Mouse (Mus musculus) kidney, adult 11 months (tissue): ENCODE data around the gene Emp3.
A peak's percentile ranks its signal among the peaks of the same experiment; 100 is the strongest.
"Not testable (repeated sequence)": the region's sequence is repeated elsewhere in the genome, so short reads cannot be mapped to it uniquely, and the experiment has no call there.

Experiments
- DNase-seq: peaks from one replicate; pipeline ENCODE4 v3.0.0; 2022

Emp3 gene

DNA sequence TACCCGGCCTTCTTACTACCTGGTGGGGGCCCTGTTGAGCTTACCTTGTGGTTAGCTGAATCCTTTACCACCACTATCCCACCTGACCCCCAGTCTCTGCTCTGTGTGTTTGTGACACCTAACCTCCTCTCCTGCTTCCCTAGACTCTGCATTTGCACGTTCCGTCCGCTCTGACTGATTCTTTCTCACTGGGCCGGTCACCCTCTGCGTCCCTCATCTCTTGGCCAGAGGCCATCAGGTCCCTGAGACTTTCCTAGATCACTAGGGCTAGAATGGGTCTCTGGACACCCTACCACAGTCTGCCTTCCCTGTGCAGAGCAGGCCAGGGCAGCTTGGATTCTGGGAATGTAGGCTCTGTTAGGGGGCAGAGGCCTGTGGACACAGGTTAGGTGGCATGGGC lies 7.1 kb downstream of the Emp3 start:
- DNase-seq, result no peak

DNA sequence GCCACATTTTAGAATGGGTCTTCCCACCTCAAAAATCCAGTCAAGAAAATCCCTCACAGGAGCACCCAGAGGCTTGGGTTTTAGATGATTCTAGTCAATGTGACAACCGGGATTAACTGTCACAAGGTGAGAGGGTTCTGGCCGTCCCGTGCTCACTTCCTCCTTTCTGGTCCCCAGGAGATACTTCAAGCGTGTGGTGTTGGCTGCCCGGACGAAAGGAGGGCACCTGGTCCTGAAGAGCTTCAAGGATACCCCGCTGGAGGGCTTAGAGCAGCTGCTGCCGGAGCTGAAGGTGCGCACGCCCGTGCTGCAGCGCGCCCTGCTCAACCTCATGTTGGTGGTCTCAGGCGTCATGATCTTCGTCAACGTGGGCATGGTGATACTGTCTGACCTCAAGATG lies 12.1 kb downstream of the Emp3 start:
- no peak for DNase-seq

DNA sequence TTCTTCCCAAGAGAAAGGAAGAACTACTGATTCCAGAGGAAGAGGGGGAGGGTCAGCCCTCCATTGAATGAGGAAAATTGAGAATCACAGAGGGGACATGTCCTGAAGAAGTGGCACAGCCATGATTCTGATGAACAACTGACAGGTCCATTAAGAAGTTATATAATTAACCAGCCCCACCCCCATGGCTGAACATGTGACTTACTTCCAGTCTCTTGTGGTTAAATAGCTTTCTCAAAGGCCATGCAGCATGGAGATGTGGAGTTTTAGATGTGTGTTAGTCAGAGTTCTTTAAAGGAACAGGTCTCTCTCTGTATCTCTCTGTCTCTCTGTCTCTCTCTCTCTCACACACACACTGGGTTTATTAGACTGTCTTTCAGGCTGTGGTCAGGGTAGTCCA lies 12.8 kb downstream of the Emp3 start:
- peak; percentile 28 for DNase-seq

DNA sequence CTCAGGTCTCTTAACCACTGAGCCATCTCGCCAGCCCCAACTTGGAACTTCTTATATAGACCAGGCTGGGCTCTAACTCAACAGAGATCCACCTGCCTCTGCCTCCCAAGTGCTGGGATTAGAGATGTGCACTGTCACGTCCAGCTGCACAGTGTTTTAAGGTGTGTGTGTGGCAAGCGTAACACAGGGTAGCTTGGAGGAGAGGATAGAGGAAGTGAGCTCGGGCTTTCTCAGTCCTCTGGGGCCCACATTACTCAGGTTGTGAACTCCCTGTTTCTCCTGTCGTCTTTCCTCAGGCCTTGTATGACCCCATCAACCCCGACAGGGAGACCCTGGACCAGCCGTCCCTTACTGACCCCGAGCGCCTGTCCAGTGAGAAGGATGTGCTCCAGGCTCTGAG lies 14.6 kb downstream of the Emp3 start:
- DNase-seq, result no peak

DNA sequence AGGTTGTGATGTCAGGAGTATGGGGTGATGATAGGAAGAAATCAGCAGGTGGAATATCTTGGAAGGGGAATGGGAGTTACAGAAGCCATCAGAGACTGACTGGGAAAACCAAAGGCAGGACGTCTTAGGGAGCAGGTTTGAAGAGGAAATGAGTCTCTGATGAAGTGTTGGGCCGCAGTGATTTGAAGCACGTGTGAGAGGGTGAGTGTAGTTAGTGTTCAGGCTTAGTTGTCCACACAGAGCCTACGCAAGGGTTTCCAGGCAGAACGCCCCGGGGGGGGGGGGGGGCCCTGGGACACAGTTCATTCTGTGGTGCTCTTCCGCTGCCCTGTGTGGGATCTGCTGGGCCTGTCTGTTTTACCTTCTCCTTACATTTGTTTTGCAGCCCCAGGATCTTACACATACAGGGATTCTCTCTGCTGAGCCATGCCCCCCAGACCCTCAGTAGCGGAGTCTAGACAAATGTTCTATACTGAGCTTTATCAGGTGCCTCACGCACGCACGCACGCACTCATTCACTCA lies 18.7 kb downstream of the Emp3 start:
- no peak for DNase-seq

DNA sequence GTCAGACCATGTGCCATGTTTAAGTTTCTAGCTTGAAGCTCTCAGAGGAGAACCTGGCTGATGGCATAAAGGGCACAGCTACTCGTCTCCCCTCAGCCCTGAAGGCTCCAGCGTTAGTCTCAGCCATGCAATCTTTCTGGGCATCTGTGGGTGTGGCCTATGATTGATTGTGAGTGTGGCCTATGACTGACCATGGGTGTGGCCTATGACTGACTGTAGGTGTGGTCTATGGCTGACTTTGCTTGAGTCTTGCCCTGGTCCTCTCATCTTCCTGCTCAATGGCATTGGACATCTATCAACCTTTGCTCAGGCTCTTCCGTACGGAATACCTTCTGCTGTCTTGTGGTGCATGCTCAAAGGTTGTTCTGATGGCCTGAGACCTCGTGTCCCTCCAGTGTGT lies 19.6 kb downstream of the Emp3 start:
- peak; percentile 38 for DNase-seq

DNA sequence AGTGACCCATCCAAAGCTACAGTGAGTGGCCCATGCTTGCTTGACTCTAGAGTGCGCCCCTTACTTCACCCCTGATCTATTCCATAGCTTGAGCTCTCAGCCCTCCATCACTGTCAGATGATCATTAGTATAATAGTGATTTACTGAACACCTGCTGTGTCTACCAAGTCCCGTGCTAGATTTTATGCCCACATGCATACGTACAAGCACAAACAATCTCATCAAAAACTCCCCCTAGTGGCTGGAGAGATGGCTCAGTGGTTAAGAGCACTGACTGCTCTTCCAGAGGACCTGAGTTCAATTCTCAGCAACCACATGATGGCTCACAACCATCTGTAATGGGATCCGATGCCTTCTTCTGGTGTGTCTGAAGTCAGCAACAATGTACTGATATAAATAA lies 23.1 kb downstream of the Emp3 start:
- DNase-seq, result not testable (repeated sequence)

DNA sequence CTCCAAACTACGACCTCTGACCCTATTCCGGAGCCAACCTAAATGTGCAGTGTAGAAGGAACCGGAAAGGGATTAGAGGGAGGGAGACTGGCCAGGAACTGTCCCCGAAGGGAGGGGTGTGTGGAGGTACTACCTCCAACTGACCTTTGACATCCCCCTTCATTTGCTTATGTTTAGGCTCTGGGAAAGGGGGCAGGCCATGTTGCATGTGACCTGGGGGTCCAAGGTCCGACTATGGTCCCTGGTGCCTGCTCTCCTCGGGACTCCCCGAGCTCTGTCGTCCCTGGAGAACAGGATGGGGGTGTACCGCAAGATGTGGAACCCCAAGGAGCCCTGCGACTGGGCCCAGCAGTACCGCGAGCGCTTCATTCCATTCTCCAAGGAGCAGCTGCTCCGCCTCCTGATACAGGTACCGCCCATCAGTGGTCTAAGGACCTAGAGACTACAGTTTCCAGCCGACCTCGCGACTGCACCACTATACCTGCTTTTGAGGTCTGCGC lies 23.9 kb downstream of the Emp3 start:
- peak; percentile 92 for DNase-seq

DNA sequence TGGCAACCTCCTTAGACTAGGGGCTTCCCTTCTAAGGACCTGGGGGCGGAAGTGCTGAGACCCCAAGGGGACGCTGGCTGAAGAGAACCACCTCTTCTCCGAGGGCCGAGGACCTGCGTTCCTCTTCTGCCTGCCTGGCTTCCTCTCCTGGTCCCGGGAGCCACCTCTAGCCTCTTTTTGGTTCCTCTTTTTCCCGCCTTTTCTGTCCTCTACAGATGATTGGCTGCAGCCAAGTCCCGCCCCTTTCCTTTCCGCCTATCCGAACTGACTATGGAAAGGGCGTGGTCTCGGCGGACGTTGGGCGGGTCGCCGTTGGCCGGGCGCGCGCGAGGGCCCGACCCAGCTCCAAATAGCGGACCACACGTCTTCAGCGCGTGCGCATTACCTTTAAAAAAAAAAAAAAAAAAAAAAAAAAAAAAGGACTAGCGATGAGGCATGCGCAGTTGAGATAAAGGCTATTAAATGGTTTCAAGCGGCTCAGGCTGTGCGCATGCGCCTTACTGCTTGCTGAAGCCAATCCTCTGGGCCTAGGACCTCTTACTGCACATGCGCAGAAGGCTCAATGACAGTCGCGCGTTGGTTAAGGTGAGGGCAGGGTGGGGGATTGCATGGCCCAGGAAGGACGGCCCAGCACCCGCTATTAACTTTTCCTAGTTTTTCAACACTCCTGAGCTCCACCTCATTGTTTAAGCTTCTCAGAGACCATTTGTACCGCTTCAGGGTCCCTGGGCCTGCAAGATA lies 24.5 kb downstream of the Emp3 start, which contains the start of the genes Syngr4 and Tmem143:
Gene Syngr4, minus strand, starts transcription at position 198 of the 741 bp plus-strand sequence.
Gene Tmem143, plus strand, starts transcription at position 425 of the 741 bp plus-strand sequence.
- peak; percentile 98 for DNase-seq

DNA sequence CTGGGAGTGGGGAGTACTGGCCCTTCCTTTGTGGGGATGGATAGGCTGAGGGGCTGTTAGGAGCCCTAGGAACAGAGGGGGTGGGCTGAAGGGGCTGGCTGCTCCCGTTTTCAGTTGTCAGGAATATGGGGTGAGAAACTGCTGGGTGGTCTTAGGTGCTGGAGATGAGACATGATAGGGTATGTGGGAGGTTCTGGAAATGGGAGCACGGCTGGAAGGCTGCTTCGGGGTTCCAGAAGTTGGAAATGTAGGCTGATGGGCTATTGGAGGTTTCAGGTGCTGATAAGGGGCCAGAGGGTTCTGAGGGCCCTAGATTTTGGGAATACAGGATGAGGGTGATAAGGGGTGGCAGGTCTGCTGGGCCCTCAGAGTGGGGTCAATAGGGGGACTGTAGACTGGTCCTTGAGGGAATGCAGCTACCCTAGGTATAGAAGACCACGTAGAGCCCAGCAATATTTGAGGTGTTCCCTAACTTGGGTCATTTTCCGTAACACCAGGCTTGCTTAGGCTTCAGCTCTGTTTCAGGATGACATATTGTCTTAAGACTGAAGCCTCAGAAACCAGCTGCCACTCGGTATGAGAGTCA lies 25.2 kb downstream of the Emp3 start:
- DNase-seq, result no peak

DNA sequence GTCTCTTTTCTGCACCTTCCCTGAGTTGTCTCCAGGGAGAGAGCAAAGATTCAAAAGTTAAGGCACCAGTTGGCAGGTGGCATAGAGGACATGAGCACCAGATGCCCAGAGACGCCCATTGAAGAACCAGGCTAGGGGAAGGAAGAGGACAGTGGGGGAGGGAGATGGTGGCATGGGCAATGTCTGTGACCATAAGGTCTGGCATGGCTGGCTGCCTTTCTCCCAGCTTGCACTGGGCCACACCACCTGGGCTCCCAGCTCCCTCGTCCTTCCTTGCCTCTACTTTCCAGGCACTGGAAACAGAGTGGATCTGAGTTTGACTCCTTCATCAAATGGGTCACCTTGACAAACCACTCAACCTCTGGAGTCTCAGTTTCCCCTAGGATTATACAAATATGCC lies 28.6 kb downstream of the Emp3 start:
- no peak for DNase-seq

DNA sequence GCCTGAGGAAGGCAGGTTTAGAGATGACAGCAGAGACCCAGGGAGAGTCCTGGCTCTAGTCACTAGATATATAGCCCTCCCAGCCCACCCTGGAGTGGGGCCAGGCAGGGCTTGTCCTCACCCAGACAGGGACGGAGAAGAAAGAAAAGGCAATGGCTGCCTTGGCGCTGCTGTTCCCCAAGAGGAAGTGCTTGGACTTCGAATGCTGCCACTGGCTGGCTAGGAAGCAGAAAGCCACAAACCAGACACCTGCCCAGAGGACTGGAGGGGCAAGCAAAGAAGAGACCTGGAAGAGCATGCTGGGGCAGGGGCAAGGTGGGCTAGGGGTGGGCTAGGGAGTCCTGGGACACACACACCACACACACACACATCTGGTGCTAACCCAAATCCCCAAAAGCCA lies 34.0 kb downstream of the Emp3 start:
- DNase-seq, result no peak

DNA sequence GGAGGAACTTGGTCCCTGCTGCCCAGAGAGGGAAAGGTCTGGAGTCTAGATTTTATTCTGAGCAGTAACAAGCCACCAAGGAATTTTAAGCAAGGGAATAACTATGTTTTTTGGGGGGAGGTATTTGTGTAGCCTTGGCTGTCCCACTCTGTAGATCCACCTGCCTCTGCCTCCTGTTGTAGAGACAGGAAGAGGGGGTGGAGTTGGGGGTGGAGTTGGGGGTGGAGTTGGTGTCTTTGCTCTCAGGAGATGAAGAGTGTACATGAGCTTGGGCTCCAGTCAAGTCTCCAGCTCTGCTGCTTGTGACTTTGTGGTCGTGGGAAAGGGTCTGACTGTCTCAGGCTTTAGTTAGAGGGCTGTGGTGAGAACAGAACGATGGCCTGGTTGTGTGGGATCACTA lies 40.2 kb downstream of the Emp3 start:
- no peak for DNase-seq

DNA sequence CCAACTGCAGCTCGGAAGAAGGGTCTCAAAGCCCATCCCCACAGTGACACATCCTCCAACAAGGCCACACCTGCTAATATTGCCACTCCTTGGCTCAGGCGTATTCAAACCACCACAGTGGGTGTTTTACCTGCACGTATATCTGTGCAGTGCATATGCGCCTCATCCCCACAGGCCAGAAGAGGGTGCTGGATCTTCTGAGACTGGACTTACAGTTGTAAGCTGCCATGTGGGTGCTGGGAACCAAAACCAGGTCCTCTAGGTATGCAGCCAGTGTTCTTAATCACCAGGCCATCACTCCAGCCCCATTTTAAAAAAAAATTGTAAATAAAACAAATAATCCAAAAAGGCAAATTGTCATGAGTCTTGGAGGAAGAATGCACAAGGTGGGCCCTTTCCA lies 40.7 kb downstream of the Emp3 start:
- DNase-seq, result no peak

DNA sequence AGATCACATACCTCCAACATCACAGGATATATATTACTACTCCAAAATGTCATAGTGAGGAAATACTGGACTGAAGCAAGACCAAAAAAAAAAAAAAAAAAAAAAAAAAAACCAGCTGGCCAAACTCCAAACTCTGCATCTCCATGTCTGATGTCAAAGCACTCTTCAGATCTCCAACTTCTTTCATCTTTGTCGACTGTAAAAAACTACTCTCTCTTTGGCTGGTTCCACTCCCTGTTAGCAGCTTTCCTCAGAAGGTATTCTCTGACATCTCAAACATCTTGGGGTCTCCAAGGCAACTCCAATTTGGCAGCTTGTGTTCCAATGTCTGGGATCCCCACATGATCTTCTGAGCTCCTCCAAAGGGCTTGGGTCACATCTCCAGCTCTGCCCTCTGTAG lies 42.9 kb downstream of the Emp3 start, which contains the start of gene Grin2d:
Gene Grin2d, minus strand, starts transcription at position 101 of the 400 bp plus-strand sequence.
- not testable (repeated sequence) for DNase-seq

DNA sequence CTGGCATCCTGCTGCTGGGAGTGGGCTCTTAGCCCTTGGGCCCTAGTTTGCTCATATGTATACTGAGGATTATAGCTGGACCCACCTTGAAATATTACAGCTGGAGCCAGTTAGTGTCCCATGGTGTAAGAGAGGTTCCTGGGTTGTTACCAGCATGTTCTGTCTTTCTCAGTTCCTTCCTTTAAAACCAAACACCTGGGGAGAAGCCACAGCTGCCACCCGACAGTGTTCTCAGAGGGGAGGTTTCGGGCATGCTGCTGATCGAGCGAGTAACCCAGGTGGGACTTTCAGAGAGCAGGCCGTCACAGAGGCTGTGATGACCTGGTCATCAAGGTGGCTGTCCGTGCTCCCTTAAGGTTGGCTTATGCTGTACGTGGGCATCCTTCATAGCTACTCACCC lies 44.3 kb downstream of the Emp3 start:
- DNase-seq, result no peak

DNA sequence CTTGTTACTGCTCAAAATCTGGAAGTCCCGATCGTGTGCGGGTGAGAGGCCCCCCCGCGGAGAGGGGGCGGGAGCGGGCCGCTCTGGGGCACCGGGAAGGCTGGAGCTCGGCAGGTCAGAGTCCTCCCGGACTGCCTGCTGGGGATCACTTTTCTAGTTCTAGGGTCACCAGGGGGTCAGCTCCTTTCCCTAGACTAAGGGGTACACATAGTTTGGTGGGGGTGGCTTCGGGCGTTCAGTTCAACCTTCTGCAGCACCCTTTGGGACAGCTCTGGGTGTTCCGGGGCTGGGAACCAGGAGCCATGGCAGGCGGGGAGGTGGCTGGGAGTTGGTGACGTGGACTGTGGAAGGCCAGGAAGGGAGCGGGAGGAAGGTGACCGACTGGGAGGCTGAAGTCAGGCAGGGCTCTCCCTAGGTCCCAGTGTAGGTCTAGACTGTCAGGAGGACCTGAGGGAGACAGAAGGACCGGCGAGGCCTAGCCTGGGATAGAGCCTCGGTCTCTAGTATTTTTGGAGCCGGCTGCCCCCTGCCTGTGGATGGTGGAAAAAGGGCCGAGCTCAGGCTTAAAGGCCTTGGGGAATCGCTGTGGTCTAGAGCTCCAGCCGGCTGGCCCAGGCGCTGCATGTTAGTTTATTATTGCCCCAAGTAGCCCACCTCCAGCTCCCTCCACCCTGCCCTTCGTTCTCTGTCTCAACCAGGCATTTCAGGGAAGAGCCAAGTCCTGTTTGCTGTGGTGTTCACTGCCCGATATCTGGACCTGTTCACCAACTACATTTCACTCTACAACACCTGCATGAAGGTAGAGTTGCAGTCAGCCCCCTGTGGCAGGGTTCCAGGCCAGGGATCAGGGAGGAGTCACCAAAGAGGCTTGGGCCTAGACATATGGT lies 47.9 kb downstream of the Emp3 start:
- DNase-seq, result peak; percentile 70

DNA sequence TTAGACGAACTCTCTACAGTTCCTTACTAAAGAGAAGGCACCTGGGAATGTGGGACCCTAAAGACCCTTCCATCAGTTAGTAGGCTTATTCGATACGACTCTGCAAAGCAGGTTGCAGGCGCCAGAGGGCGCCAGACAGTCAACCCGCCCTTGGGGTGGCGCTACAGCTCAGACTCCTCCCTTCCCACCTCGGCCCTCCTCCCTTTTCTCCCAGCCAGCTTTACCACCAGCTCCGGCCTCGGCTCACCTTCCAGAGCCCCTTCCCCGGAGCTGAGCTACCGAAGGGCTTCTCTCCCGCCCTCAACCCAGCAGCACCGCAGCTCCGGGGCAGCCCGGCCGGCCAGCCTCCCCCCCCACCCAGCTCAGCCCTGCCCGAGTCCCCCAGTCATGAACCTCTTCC lies 48.6 kb downstream of the Emp3 start, which contains the start of gene Kdelr1:
Gene Kdelr1, plus strand, starts transcription at position 149 of the 400 bp plus-strand sequence.
- peak; percentile 81 for DNase-seq

DNA sequence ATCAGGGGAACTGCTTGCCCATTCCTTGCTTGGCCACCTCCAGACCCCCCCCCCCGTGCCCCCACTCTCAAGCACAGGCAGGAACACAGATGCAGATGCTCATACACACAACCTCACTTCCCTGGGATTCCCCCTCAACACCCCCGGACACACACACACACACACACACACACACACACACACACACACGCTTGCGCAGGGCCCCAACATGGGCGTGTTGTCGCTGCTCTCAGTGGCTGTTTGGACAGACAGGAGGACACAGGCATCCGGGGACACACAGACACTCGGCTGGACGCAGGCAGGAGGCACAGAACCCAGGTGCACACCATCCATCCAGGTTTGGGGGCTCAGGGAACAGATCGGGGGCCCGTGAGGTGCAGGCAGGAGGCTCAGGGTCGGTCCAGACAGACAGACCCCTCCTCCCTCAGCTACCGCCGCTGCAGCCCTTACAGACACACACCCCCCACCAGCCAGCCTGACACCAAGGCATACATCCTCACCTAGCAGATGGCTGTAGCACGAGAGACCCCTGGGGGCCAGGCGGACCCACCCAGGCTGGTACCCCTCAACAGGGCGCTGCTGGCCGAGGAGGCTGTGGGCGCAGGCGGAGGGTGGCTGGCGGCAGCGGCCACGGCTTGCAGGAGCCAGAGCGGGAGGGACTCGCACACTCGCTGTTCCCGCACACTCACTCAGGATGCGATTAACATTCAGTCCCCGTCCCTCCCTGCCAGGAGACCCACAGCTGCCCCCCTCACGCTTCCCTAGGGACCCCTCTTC lies 50.7 kb downstream of the Emp3 start:
- DNase-seq, result no peak

DNA sequence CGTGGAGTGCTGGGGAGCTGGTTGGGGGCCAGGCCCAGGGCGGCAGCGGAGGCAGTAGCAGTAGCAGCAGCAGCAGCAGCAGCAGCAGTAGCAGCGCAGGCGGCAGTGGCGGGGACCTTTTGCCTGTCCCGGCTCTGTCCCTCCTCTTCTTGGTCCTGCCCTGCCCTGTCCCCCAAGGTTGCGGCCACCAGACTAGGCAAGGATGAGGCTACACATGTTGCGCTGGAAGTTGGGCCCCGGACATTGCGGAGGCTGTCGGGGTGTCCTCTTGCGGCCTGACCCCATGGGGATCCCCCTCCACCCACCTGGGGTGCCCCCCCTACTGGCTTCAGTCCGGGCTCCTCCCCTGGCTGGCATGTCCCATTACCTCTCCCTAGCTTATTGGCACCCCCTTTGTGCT lies 51.4 kb downstream of the Emp3 start:
- DNase-seq, result no peak

DNA sequence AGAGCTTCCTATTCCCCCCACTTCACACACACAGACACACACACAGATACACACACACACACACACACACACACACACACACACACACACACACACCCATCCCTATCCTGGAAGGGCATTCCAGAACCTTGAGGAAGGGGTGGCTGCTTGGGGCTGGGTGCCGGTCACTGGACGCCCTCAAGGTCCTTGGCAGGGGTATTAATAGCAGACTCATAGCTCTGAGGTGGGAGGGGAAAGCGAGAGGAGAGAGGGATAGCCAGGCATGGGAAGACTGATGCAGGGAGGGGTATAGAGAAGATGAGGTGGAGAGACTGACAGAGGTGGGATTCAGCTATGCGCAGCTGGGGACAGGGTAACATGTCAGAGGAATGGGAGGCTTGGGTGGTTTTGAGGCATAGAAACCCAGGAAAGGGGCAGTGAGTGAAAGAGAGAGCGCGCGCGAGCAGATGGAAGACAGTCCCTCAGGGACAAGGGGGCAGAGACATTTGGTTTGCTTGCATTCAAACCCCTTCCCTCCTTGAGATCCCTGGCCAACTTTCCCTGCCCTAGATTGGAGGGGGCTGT lies 52.0 kb downstream of the Emp3 start:
- no peak for DNase-seq
